Mouse (Mus musculus): ENCODE results near the gene Cmya5.
"Not testable (repeated sequence)": the region's sequence is repeated elsewhere in the genome, so short reads cannot be mapped to it uniquely, and the experiment has no call there.

Gene Cmya5

GRCm38 (mm10) chr13:93128111-93128860, 16.2 kb downstream of the Cmya5 start:
- DNase-seq (ENCODE audit: inconsistent age in 2 of 2, low spot score in 1 of 2), result peak in 1 of 2 experiments; percentile 15

GRCm38 (mm10) chr13:93122321-93122720, 22.2 kb downstream of the Cmya5 start:
- no peak for DNase-seq (ENCODE audit: inconsistent age in 2 of 2, low spot score in 1 of 2)

GRCm38 (mm10) chr13:93117241-93117640, 27.3 kb downstream of the Cmya5 start:
- DNase-seq (ENCODE audit: inconsistent age in 2 of 2, low spot score in 1 of 2), result no peak

GRCm38 (mm10) chr13:93102340-93103090, 42.0 kb downstream of the Cmya5 start:
- DNase-seq (ENCODE audit: inconsistent age in 2 of 2, low spot score in 1 of 2), result no peak

GRCm38 (mm10) chr13:93098596-93098995, 45.9 kb downstream of the Cmya5 start:
- no peak for DNase-seq (ENCODE audit: inconsistent age in 2 of 2, low spot score in 1 of 2)

- no peak for DNase-seq (ENCODE audit: inconsistent age in 2 of 2, low spot score in 1 of 2)
Measured at GRCm38 (mm10) chr13:93096643-93097042, 47.9 kb downstream of the Cmya5 start.

GRCm38 (mm10) chr13:93095097-93095791, 49.3 kb downstream of the Cmya5 start:
- DNase-seq (ENCODE audit: inconsistent age in 2 of 2, low spot score in 1 of 2), result no peak

- DNase-seq (ENCODE audit: inconsistent age in 2 of 2, low spot score in 1 of 2), result no peak
Measured at GRCm38 (mm10) chr13:93094204-93094935, 50.2 kb downstream of the Cmya5 start.

- no peak for DNase-seq (ENCODE audit: inconsistent age in 2 of 2, low spot score in 1 of 2)
Measured at GRCm38 (mm10) chr13:93093697-93094096, 50.8 kb downstream of the Cmya5 start.

- DNase-seq (ENCODE audit: inconsistent age in 2 of 2, low spot score in 1 of 2), result no peak
Measured at GRCm38 (mm10) chr13:93092916-93093429, 51.6 kb downstream of the Cmya5 start.

GRCm38 (mm10) chr13:93091866-93092455, 52.6 kb downstream of the Cmya5 start:
- no peak for DNase-seq (ENCODE audit: inconsistent age in 2 of 2, low spot score in 1 of 2)

- no peak for DNase-seq (ENCODE audit: inconsistent age in 2 of 2, low spot score in 1 of 2)
Measured at GRCm38 (mm10) chr13:93091176-93091575, 53.3 kb downstream of the Cmya5 start.

- no peak for DNase-seq (ENCODE audit: inconsistent age in 2 of 2, low spot score in 1 of 2)
Measured at GRCm38 (mm10) chr13:93089481-93089880, 55.0 kb downstream of the Cmya5 start.

- DNase-seq (ENCODE audit: inconsistent age in 2 of 2, low spot score in 1 of 2), result no peak
Measured at GRCm38 (mm10) chr13:93085711-93086110, 58.8 kb downstream of the Cmya5 start.

GRCm38 (mm10) chr13:93082324-93082723, 62.2 kb downstream of the Cmya5 start:
- DNase-seq (ENCODE audit: inconsistent age in 2 of 2, low spot score in 1 of 2), result not testable (repeated sequence)

GRCm38 (mm10) chr13:93080859-93081258, 63.7 kb downstream of the Cmya5 start:
- DNase-seq (ENCODE audit: inconsistent age in 2 of 2, low spot score in 1 of 2), result no peak

- no peak for DNase-seq (ENCODE audit: inconsistent age in 2 of 2, low spot score in 1 of 2)
Measured at GRCm38 (mm10) chr13:93074147-93074641, 70.3 kb downstream of the Cmya5 start.

GRCm38 (mm10) chr13:93073595-93073994, 70.9 kb downstream of the Cmya5 start:
- peak in 1 of 2 experiments; percentile 35 for DNase-seq (ENCODE audit: inconsistent age in 2 of 2, low spot score in 1 of 2)

GRCm38 (mm10) chr13:93072871-93073411, 71.6 kb downstream of the Cmya5 start:
- DNase-seq (ENCODE audit: inconsistent age in 2 of 2, low spot score in 1 of 2), result no peak

GRCm38 (mm10) chr13:93070406-93070805, 74.1 kb downstream of the Cmya5 start:
- no peak for DNase-seq (ENCODE audit: inconsistent age in 2 of 2, low spot score in 1 of 2)
